Mouse (Mus musculus) small intestine, adult 2 months (tissue): ENCODE data around the gene Cisd1.

ENCODE experiments used
- CTCF ChIP-seq: fragments of 200-500 bp; IDR thresholded peaks from 2 replicates; pipeline ENCODE4 v1.5.1; 2012; ENCODE audit warnings: low read depth, mild to moderate bottlenecking, control low read depth, inconsistent platforms, low read length, moderate library complexity, mixed read lengths; ENCODE audit not compliant: insufficient replicate concordance, insufficient read length; ENCODE audit errors: extremely low read depth
- POLR2A ChIP-seq: fragments of 200-500 bp; IDR thresholded peaks from 2 replicates; pipeline ENCODE4 v1.6.1; 2012; ENCODE audit warnings: low read depth, mild to moderate bottlenecking, control low read depth, inconsistent platforms, low read length, moderate library complexity

DNA sequence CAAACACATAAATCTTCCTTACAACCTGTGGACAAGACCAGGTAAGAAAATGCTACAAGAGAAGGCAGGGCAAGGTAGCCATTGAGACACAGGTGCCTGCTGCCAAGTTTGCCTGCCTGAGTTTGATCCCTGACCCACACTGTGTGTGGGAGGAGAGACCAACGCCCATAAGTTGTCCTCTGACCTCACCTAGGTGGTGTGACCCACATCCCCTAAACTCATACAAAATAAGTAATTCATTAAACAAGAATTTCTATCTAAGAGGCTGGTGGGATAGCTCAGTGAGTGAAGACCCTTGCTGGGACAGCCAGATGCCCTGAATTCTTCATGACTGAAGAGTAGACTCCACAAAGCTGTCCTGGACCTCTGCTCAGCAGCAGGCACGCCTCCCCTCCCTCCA, 4.6 kb downstream of the Cisd1 start:
- TF ChIP-seq CTCF: no peak
- TF ChIP-seq POLR2A: no peak
